Mouse (Mus musculus): ENCODE measurements around the gene Tnfrsf21.

The Tnfrsf21 gene

GRCm38 (mm10) chr17:43025819-43026593, 9.7 kb downstream of the Tnfrsf21 start:
- DNase-seq: no peak

- no peak for DNase-seq
These were observed 10.4 kb downstream of the Tnfrsf21 start for GRCm38 (mm10) chr17:43026708-43027107.

GRCm38 (mm10) chr17:43029546-43029945, 13.2 kb downstream of the Tnfrsf21 start:
- no peak for DNase-seq

- no peak for DNase-seq
These were observed 13.9 kb downstream of the Tnfrsf21 start for GRCm38 (mm10) chr17:43030290-43030689.

GRCm38 (mm10) chr17:43032489-43033036, 16.2 kb downstream of the Tnfrsf21 start:
- no peak for DNase-seq

- DNase-seq: no peak
These were observed 19.0 kb downstream of the Tnfrsf21 start for GRCm38 (mm10) chr17:43035386-43035785.

GRCm38 (mm10) chr17:43036058-43036757, 19.9 kb downstream of the Tnfrsf21 start:
- peak; percentile 7 for DNase-seq

- no peak for DNase-seq
These were observed 24.2 kb downstream of the Tnfrsf21 start for GRCm38 (mm10) chr17:43040571-43040970.

GRCm38 (mm10) chr17:43050619-43051018, 34.3 kb downstream of the Tnfrsf21 start:
- no peak for DNase-seq

GRCm38 (mm10) chr17:43052791-43053190, 36.4 kb downstream of the Tnfrsf21 start:
- DNase-seq: no peak

GRCm38 (mm10) chr17:43053943-43054342, 37.6 kb downstream of the Tnfrsf21 start:
- no peak for DNase-seq

- no peak for DNase-seq
These were observed 42.1 kb downstream of the Tnfrsf21 start for GRCm38 (mm10) chr17:43058277-43059025.

- no peak for DNase-seq
These were observed 48.4 kb downstream of the Tnfrsf21 start for GRCm38 (mm10) chr17:43064705-43065104.

GRCm38 (mm10) chr17:43068846-43069553, 52.6 kb downstream of the Tnfrsf21 start:
- no peak for DNase-seq

- DNase-seq: no peak
These were observed 54.6 kb downstream of the Tnfrsf21 start for GRCm38 (mm10) chr17:43070946-43071345.

- DNase-seq: no peak
These were observed 55.9 kb downstream of the Tnfrsf21 start for GRCm38 (mm10) chr17:43072142-43072786.

- no peak for DNase-seq
These were observed 56.4 kb downstream of the Tnfrsf21 start for GRCm38 (mm10) chr17:43072787-43073148.

GRCm38 (mm10) chr17:43074391-43074790, 58.0 kb downstream of the Tnfrsf21 start:
- no peak for DNase-seq

- DNase-seq: no peak
These were observed 58.7 kb downstream of the Tnfrsf21 start for GRCm38 (mm10) chr17:43075100-43075499.

GRCm38 (mm10) chr17:43075937-43076336, 59.6 kb downstream of the Tnfrsf21 start:
- no peak for DNase-seq

GRCm38 (mm10) chr17:43076801-43077493, 60.6 kb downstream of the Tnfrsf21 start:
- DNase-seq: peak; percentile 90

Data from embryo, embryonic 11 days (tissue).